Mouse (Mus musculus): ENCODE results near the gene Secisbp2.

- no peak for TF ChIP-seq CTCF (IDR thresholded peaks at IDR 0.05; ENCODE audit: low read depth, low read length)
- no peak for TF ChIP-seq POLR2A (IDR thresholded peaks at IDR 0.05; ENCODE audit: borderline replicate concordance, low read depth, low read length)
These were observed 65.1 kb downstream of the Secisbp2 start for GRCm38 (mm10) chr13:51716350-51717263.
